Mouse (Mus musculus) bone marrow, adult 2 months (tissue): ENCODE data around the gene Zfp865.
"Not testable (repeated sequence)": the region's sequence is repeated elsewhere in the genome, so short reads cannot be mapped to it uniquely, and the experiment has no call there.

Source experiments
- CTCF ChIP-seq: fragments of 200-500 bp; IDR thresholded peaks from 2 replicates; pipeline ENCODE4 v1.5.1; 2011; ENCODE audit warnings: low read length, control low read depth; ENCODE audit not compliant: control insufficient read depth, insufficient read depth
- POLR2A ChIP-seq: fragments of 200-500 bp; IDR thresholded peaks from 2 replicates; pipeline ENCODE4 v1.6.1; 2011; ENCODE audit warnings: low read depth, mild to moderate bottlenecking, control low read depth, low read length, borderline replicate concordance; ENCODE audit not compliant: control insufficient read depth

DNA sequence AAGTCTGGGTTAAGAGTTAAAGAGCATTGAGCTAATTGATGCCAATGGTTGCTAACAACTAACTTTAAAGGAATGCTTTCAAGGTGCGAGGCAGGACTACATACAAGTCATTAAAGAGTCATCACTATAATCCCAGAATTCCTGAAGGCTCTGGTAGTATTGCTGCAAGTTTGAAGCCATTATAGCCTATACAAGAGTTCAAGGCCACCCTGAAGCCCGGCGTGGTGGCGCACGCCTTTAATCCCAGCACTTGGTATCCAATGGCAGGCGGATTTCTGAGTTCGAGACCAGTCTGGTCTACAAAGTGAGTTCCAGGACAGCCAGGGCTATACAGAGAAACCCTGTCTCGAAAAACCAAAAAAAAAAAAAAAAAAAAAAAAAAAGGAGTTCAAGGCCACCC is 600 bp upstream of the Zfp865 start:
- TF ChIP-seq POLR2A, CTCF: not testable (repeated sequence)
